Mouse (Mus musculus) olfactory bulb, adult 2 months (tissue): ENCODE measurements around the gene Tctn1. TPM values are rescaled to one million over a fixed set of nuclear protein-coding genes. Genes with fewer than 3 reads are reported as not detected.

Experiments
- H3K27ac ChIP-seq: fragments of 200-500 bp; 2 replicates; pipeline ENCODE4 v1.5.1; 2012; ENCODE audit warnings: low read depth, low read length; ENCODE audit not compliant: insufficient read depth
- H3K4me1 ChIP-seq: fragments of 200-500 bp; 2 replicates; pipeline ENCODE4 v1.6.1; 2012; ENCODE audit warnings: low read length; ENCODE audit not compliant: control insufficient read depth, insufficient read depth
- H3K4me3 ChIP-seq: fragments of 200-500 bp; 2 replicates; pipeline ENCODE4 v1.5.1; 2012; ENCODE audit warnings: mild to moderate bottlenecking, low read depth, low read length, moderate library complexity; ENCODE audit not compliant: insufficient read depth
- CTCF ChIP-seq: fragments of 200-500 bp; IDR thresholded peaks from 2 replicates; pipeline ENCODE4 v1.5.1; 2012; ENCODE audit warnings: low read depth, mild to moderate bottlenecking, low read length, moderate library complexity; ENCODE audit not compliant: insufficient read depth
- POLR2A ChIP-seq: fragments of 200-500 bp; IDR thresholded peaks from 2 replicates; pipeline ENCODE4 v1.6.1; 2012; ENCODE audit warnings: mild to moderate bottlenecking, low read depth, low read length, moderate library complexity; ENCODE audit not compliant: insufficient read depth
- WGBS: fragments of 180-500 bp; shearing (Covaris S2); methylation state at CpG from one replicate; pipeline ENCODE4 v1.1.7; 2018; 5-methylcytosine and 5-hydroxymethylcytosine counted together
- polyA plus RNA-seq: library from polyadenylated mRNA; stranded (reverse); fragments of >200 nt; gene quantifications from 2 replicates; pipeline ENCODE4 v1.2.4, GENCODE M21; 2012; ENCODE audit warnings: low replicate concordance; ENCODE audit not compliant: missing spikeins, insufficient read depth, insufficient read length

Gene Tctn1
- polyA plus RNA-seq, 1 experiment = not detected

DNA sequence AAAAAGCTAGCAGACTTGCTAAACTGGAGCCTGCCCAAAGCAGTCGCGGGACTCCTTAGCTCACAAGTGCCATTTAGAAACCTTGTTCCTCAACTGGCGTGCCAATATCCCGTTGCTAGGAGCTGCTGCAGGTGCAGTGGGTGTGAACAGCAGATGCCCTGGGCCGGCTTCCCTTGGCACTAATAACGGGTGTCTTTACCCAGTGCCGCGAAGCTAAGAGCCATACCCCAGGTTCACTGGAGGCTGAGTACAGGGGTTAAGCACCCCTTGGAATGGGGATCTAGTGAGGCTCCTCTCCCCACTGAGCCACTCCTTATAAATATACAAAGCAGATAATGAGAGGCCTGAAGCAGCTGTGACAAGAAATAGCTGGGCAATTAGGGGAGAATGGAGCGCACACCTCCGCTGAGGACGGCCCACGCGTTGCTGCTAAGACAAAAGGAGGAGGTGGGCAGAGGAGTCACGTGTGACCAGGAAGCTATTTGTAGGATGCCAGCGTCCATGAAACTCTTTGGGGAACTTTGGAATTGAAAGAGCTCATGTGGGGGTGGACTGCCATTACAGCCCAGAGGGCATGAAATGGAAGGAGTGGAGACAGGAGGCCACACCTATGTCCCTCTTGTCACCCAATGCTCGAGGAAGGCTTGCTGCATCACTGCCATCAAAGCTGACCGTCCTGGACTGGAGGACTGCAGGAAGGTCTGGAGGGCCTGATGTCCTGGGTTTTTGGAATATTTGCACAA is 20.3 kb downstream of the Tctn1 start:
- no peak overlapping the region for H3K4me3 ChIP-seq
- H3K27ac ChIP-seq = peak overlapping the region; percentile 93
- TF ChIP-seq CTCF = no peak
- WGBS = 24% methylated on average over 17 of the region's 17 CpGs
- H3K4me1 ChIP-seq = peaks cover 80% of the 10 kb centered on the region

DNA sequence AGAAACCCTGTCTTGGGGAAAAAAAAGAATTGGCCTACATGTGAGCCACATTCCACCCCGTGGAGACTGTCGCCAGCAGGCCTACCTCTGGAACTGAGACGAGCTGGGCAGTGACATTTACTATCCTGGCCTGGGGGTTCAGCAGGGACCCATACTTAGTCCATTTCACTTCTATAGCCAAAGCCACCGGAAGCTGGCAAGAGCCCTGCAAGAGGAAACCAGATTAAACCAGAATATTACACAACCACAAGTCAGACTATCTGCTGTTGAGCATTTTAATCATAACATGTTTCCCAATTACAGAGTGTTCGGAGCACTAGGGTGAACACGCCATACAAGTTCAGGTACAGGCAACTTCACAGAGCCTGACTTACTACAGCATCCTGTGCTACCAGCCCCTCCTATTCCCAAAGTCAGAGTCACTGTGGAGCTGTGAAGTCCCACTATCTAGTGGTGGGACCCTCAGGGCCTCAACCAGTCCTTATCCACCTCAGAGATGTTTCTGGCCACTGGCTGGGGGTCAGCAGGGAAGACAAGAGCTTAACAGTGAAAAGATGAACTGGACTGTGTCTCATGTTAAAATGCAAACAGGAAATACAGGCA is 21.6 kb downstream of the Tctn1 start:
- WGBS = 74% methylated on average over 6 of the region's 6 CpGs
- Histone ChIP-seq H3K4me1 (peaks cover 80% of the 10 kb centered on the region), H3K4me3 (no peak overlapping the region), H3K27ac (peak overlapping the region; percentile 93)
- no peak for TF ChIP-seq POLR2A
- TF ChIP-seq CTCF = no peak

DNA sequence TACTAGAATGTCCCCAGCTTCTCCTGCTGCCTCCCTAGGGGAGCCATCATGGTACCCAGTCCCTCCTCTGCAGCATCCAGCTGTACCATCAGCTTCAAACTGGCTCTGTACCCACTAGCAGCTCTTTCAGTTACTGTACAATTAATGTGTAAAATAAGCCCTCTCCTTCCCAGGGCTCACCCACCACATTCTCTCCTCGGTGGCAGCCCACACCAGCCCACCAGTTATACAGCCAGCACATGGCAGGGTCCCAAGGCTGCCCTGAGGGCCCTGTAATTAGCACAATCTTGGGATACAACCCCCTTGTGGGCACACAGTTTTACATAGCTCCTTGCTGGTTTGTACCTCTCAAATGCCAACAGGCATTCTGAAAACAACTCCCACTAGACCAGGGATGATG is 23.3 kb downstream of the Tctn1 start:
- WGBS = 9% methylated on average over 1 of the region's 1 CpGs
- TF ChIP-seq CTCF (no peak), POLR2A (no peak)
- peak overlapping the region; percentile 95 for H3K27ac ChIP-seq
- peaks cover 81% of the 10 kb centered on the region for H3K4me1 ChIP-seq
- H3K4me3 ChIP-seq = no peak overlapping the region

DNA sequence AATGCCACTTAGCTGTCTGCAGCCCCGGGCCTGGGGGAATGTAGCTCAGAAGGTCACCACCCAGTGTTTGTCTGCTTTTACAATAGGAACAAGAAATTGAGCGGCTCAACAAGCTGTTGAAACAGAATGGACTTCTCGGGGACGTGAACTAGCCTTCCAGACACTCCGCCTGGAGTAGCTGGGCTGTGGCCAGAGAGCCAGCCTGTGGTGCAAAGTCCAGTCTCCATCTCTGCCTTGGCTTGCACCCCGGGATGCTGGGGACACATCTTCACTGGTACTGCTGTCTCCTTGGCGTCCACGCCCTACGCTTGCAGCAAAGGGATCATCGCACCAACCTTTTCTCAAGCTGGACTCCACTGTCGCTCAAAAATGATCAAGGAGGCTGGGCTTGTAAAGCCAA is 23.7 kb downstream of the Tctn1 start:
- WGBS = 47% methylated on average over 11 of the region's 11 CpGs
- no peak for TF ChIP-seq CTCF
- no peak for TF ChIP-seq POLR2A

GRCm38 (mm10) chr5:122239618-122240017 is 24.6 kb downstream of the Tctn1 start:
- Histone ChIP-seq H3K27ac (peak overlapping the region; percentile 95), H3K4me1 (peaks cover 81% of the 10 kb centered on the region), H3K4me3 (no peak overlapping the region)
- TF ChIP-seq CTCF (no peak), POLR2A (no peak)
- WGBS = 75% methylated on average over 7 of the region's 7 CpGs

More for the DNA sequence above, 23.7 kb downstream of the Tctn1 start:
- peak overlapping the region; percentile 95 for H3K27ac ChIP-seq
- H3K4me1 ChIP-seq = peaks cover 83% of the 10 kb centered on the region
- no peak overlapping the region for H3K4me3 ChIP-seq

DNA sequence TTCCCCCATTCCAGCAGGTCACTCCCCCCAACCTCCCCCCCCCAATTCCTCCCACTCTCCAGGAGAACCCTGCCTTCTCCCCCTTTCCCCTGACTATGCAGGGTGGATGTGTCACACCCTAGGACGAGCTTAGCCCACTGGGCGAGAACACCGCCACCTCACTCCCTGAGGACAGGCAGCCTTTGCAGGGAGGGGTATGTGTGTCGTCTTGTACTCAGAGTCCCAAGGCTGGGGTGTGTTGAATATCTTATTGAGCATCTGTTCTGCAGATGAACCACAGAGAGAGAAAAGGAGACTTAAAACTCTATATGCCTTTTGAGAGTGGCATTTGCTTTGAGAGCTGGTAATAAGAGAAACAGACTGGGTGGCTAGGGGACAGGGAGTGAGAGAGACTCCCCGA is 27.1 kb downstream of the Tctn1 start:
- Histone ChIP-seq H3K27ac (peak overlapping the region; percentile 88), H3K4me1 (peaks cover 89% of the 10 kb centered on the region), H3K4me3 (no peak overlapping the region)
- TF ChIP-seq POLR2A = no peak
- TF ChIP-seq CTCF = no peak
- WGBS = 35% methylated on average over 5 of the region's 5 CpGs

DNA sequence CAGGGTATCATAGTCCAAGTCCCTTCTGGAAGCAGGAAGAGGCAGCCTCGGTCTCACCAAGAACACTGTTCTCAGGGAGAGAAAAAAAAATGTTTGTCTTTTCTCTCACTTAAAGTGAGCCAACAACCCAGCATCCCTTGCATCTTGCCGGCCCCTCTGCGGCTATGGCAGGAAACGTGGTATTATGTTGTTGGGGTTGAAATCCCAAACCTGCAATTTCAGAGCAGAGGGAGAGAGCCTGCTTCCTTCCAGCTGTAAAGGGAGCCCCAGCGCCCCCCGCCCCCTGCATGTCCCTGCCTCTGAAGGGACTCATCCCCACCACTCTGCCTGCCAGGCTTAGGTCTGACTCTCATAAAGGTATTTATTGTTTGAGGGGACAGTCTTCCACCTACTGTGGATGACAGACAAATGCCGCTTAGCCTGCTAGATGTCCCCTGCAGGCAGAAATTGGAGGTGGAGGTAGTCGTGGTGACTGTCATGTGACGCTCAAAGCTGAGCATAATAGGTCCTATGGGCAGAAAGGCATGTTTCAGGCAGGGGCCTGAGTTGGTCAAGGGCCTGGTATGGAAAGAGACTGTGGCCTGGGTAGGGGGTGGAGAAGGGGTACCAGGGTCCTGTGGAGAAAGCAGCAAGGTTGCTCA is 28.9 kb downstream of the Tctn1 start:
- TF ChIP-seq POLR2A (no peak), CTCF (no peak)
- H3K27ac ChIP-seq = peak overlapping the region; percentile 98
- WGBS = 11% methylated on average over 9 of the region's 9 CpGs

GRCm38 (mm10) chr5:122234319-122235195 is 29.7 kb downstream of the Tctn1 start:
- Histone ChIP-seq H3K4me1 (peaks cover 76% of the 10 kb centered on the region), H3K4me3 (no peak overlapping the region), H3K27ac (peak overlapping the region; percentile 96)
- 26% methylated on average over 9 of the region's 9 CpGs for WGBS
- TF ChIP-seq POLR2A (no peak), CTCF (no peak)

More for the DNA sequence above, 28.9 kb downstream of the Tctn1 start:
- Histone ChIP-seq H3K4me1 (peaks cover 81% of the 10 kb centered on the region), H3K4me3 (no peak overlapping the region)
